Mouse (Mus musculus) kidney, embryonic 15.5 days (tissue): Measurements from ENCODE around the gene Zfp747. TPM values are rescaled to one million over a fixed set of nuclear protein-coding genes. Genes with fewer than 3 reads are reported as not detected.
A peak's percentile ranks its signal among the peaks of the same experiment; 100 is the strongest.
"Not testable (repeated sequence)": the region's sequence is repeated elsewhere in the genome, so short reads cannot be mapped to it uniquely, and the experiment has no call there.

Experiments used
- ATAC-seq: fragments of 200-750 bp; cut with Nextera tagmentation; replicated peaks from 2 replicates; pipeline ENCODE4 v1.8.0; 2017; ENCODE audit warnings: moderate TSS enrichment; ENCODE audit not compliant: low FRiP score
- H3K27ac ChIP-seq: fragments of 300-500 bp; sonication (generic); 2 replicates; pipeline ENCODE4 v1.5.1; 2015; ENCODE audit warnings: mild to moderate bottlenecking, inconsistent platforms
- H3K27me3 ChIP-seq: fragments of 300-500 bp; sonication (generic); 2 replicates; pipeline ENCODE4 v1.6.1; 2015; ENCODE audit warnings: inconsistent platforms
- H3K36me3 ChIP-seq: fragments of 300-500 bp; sonication (generic); 2 replicates; pipeline ENCODE4 v1.6.1; 2015; ENCODE audit warnings: inconsistent platforms
- H3K4me1 ChIP-seq: fragments of 300-500 bp; sonication (generic); 2 replicates; pipeline ENCODE4 v1.6.1; 2015; ENCODE audit warnings: inconsistent platforms
- H3K4me2 ChIP-seq: fragments of 300-500 bp; sonication (generic); 2 replicates; pipeline ENCODE4 v1.6.1; 2015; ENCODE audit warnings: moderate library complexity, mild to moderate bottlenecking, inconsistent platforms
- H3K4me3 ChIP-seq: fragments of 300-500 bp; sonication (generic); replicated peaks from 2 replicates; pipeline ENCODE4 v1.5.1; 2015; ENCODE audit warnings: mild to moderate bottlenecking, inconsistent platforms
- H3K9ac ChIP-seq: fragments of 300-500 bp; sonication (generic); 2 replicates; pipeline ENCODE4 v1.6.1; 2015; ENCODE audit warnings: mild to moderate bottlenecking, inconsistent platforms
- H3K9me3 ChIP-seq: fragments of 300-500 bp; sonication (generic); replicated peaks from 2 replicates; pipeline ENCODE4 v1.6.1; 2016; ENCODE audit warnings: inconsistent platforms
- WGBS: fragments of 180-500 bp; shearing (Covaris S2); methylation state at CpG from one replicate; pipeline ENCODE4 v1.1.7; 2015; ENCODE audit warnings: mixed read lengths; 5-methylcytosine and 5-hydroxymethylcytosine counted together
- polyA plus RNA-seq: library from polyadenylated mRNA; unstranded; fragments of >200 nt; fragmentation: Nextera tagmentation; extraction: Ambion mirVana; gene quantifications from 2 replicates; pipeline ENCODE4 v1.2.1, GENCODE M21; 2015

The Zfp747 gene
- polyA plus RNA-seq, 1 experiment from 2014 or later, result 10.7 TPM

DNA sequence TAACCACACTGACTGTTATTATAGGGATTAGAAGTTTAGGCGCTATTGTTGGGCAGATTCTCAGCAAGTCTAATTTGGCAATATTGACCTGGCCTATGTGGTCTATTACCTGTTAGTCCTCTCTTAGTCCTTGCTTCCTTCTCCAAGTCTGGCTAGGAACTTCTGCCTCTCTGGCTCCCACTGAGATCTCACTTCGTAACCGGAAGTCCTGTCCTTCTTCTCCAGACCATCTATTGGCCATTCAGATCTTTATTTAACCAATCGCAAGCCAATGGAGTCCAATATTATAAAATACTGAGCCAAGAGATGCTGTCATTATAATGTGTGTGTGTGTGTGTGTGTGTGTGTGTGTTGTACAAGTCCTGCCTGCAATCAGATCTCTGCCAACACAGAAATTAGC lies 11.7 kb downstream of the Zfp747 start:
- Histone ChIP-seq H3K27ac (no peak overlapping the region), H3K4me3 (peak overlapping the region; percentile 43), H3K9ac (no peak overlapping the region), H3K4me2 (peak overlapping the region; percentile 80), H3K4me1 (peaks cover 7% of the 10 kb centered on the region; the same call in 1 of the 2 replicates), H3K36me3 (no peaks in the 10 kb centered on the region), H3K27me3 (peaks cover 39% of the 10 kb centered on the region), H3K9me3 (no peaks in the 10 kb centered on the region)
- 62% methylated on average over 4 of the region's 4 CpGs for WGBS
- ATAC-seq, result no peak

- no peak; the same call in 1 of the 2 replicates for ATAC-seq
- H3K27ac ChIP-seq, result no peak overlapping the region
- peaks cover 39% of the 10 kb centered on the region for H3K27me3 ChIP-seq
- peaks cover 7% of the 10 kb centered on the region; the same call in 1 of the 2 replicates for H3K4me1 ChIP-seq
- peak overlapping the region; percentile 43 for H3K4me3 ChIP-seq
- WGBS, result 2% methylated on average over 24 of the region's 24 CpGs
- H3K9ac ChIP-seq, result peak overlapping the region; percentile 54
- H3K4me2 ChIP-seq, result peak overlapping the region; percentile 80
- no peaks in the 10 kb centered on the region for H3K36me3 ChIP-seq
- no peaks in the 10 kb centered on the region for H3K9me3 ChIP-seq
These were observed 12.4 kb downstream of the Zfp747 start for GRCm38 (mm10) chr7:127363475-127363921.

- H3K36me3 ChIP-seq, ATAC-seq, H3K4me1 ChIP-seq, H3K9ac ChIP-seq, H3K27ac ChIP-seq, H3K9me3 ChIP-seq: not testable (repeated sequence)
- peak overlapping the region; percentile 51 for H3K4me2 ChIP-seq
- H3K27me3 ChIP-seq, result peaks cover 43% of the 10 kb centered on the region
- WGBS, result 24% methylated on average over 13 of the region's 13 CpGs
- 0 out of 2 replicates have a peak overlapping the region, but pooled peaks have one; percentile 23 for H3K4me3 ChIP-seq
These were observed 13.4 kb downstream of the Zfp747 start for GRCm38 (mm10) chr7:127362418-127362817.

- peaks cover 50% of the 10 kb centered on the region for H3K27me3 ChIP-seq
- no peak overlapping the region for H3K4me3 ChIP-seq
- 47% methylated on average over 13 of the region's 13 CpGs for WGBS
- no peak for ATAC-seq
- no peaks in the 10 kb centered on the region for H3K9me3 ChIP-seq
- no peak overlapping the region for H3K9ac ChIP-seq
- H3K4me2 ChIP-seq, result no peak overlapping the region
- no peak overlapping the region for H3K27ac ChIP-seq
- H3K36me3 ChIP-seq, result no peaks in the 10 kb centered on the region
- peaks cover 7% of the 10 kb centered on the region; the same call in 1 of the 2 replicates for H3K4me1 ChIP-seq
These were observed 14.4 kb downstream of the Zfp747 start for GRCm38 (mm10) chr7:127361449-127361848.

DNA sequence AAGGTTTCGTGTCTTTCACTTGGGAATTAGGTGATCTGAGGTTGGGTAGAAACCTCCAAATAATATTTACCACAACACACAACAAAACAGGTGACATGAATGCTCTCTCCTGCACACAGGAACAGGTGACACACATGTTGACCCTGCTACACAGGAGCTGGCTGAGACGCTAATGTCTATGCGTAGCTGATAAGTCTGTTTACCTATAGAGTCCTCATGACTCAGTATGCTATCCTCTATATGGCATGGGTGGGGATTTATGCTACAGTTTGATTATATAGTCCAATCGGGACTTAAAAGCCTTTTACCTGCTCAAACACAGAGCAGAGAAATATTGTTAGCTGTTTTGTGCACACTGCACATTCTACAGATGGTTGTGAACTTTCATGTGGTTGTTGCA lies 15.6 kb downstream of the Zfp747 start:
- H3K4me3 ChIP-seq, result no peak overlapping the region
- 75% methylated on average over 4 of the region's 4 CpGs for WGBS

DNA sequence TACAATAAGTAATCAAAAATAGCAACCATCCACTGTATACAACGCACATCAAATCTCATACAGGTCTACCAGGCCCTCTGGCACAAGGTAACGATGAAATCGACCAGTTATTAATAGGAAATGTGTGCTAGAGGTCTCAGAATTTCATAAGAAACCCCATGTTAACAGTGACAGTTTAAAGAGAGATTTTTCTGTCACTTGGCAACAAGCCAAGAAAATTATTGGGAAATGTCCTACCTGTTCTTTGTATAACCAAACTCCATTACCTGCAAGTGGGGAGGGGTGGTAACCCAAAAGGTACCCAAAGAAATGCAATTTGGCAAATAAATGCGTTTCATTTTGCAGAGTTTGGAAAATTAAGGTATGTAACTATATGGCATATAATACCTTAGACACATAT lies 17.4 kb downstream of the Zfp747 start:
- Histone ChIP-seq H3K4me3 (no peak overlapping the region), H3K4me1 (peaks cover 3% of the 10 kb centered on the region; the same call in 1 of the 2 replicates), H3K4me2 (no peak overlapping the region), H3K9me3 (no peaks in the 10 kb centered on the region), H3K27ac (no peak overlapping the region), H3K27me3 (peaks cover 39% of the 10 kb centered on the region), H3K36me3 (no peaks in the 10 kb centered on the region), H3K9ac (no peak overlapping the region)
- ATAC-seq, result no peak
- whole genome bisulfite sequencing, result 77% methylated on average over 4 of the region's 4 CpGs

More for the DNA sequence above, 15.6 kb downstream of the Zfp747 start:
- H3K4me1 ChIP-seq, result peaks cover 7% of the 10 kb centered on the region; the same call in 1 of the 2 replicates
- no peaks in the 10 kb centered on the region for H3K9me3 ChIP-seq
- peaks cover 50% of the 10 kb centered on the region for H3K27me3 ChIP-seq
- H3K4me2 ChIP-seq, result no peak overlapping the region
- no peak overlapping the region for H3K27ac ChIP-seq
- H3K36me3 ChIP-seq, result no peaks in the 10 kb centered on the region
- no peak for ATAC-seq
- no peak overlapping the region for H3K9ac ChIP-seq

DNA sequence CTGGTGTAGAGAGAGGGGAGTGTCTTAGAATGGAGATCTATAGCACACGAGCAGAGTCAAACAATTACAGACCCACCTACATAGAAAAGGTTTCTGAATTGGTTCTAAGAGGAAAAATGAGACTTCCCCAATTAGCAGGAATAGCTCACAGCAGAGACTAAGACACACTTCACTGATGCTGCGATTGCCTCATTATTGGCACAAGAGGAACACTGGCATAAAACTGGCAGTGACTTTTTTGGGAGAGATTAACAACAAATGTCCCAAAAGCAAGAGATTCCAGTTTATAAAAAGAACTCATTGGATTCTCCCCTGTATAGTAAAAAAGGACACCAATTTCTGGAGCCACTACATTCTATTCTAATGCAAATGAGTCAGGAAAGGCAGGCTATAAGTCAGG lies 18.0 kb downstream of the Zfp747 start:
- H3K36me3 ChIP-seq, result no peaks in the 10 kb centered on the region
- no peak for ATAC-seq
- 64% methylated on average over 2 of the region's 2 CpGs for WGBS
- H3K9ac ChIP-seq, result no peak overlapping the region
- no peak overlapping the region for H3K4me3 ChIP-seq
- no peak overlapping the region for H3K27ac ChIP-seq
- H3K27me3 ChIP-seq, result peaks cover 36% of the 10 kb centered on the region
- H3K4me2 ChIP-seq, result no peak overlapping the region
- no peaks in the 10 kb centered on the region for H3K9me3 ChIP-seq
- H3K4me1 ChIP-seq, result no peaks in the 10 kb centered on the region

- no peak for ATAC-seq
- H3K9me3 ChIP-seq, result no peaks in the 10 kb centered on the region
- peaks cover 25% of the 10 kb centered on the region for H3K27me3 ChIP-seq
- 61% methylated on average over 3 of the region's 3 CpGs for WGBS
- no peak overlapping the region for H3K9ac ChIP-seq
- no peaks in the 10 kb centered on the region for H3K36me3 ChIP-seq
- H3K4me2 ChIP-seq, result no peak overlapping the region
- no peak overlapping the region for H3K4me3 ChIP-seq
- H3K27ac ChIP-seq, result no peak overlapping the region
- H3K4me1 ChIP-seq, result no peaks in the 10 kb centered on the region
These were observed 20.1 kb downstream of the Zfp747 start for GRCm38 (mm10) chr7:127355796-127356195.

- Histone ChIP-seq H3K9ac (no peak overlapping the region), H3K27ac (no peak overlapping the region), H3K4me1 (peaks cover 11% of the 10 kb centered on the region), H3K36me3 (no peaks in the 10 kb centered on the region), H3K9me3 (no peaks in the 10 kb centered on the region), H3K27me3 (peaks cover under 1% of the 10 kb centered on the region; the same call in 1 of the 2 replicates), H3K4me2 (no peak overlapping the region), H3K4me3 (no peak overlapping the region)
- ATAC-seq, result no peak
- 88% methylated on average over 5 of the region's 5 CpGs for WGBS
These were observed 24.4 kb downstream of the Zfp747 start for GRCm38 (mm10) chr7:127351230-127352004.

DNA sequence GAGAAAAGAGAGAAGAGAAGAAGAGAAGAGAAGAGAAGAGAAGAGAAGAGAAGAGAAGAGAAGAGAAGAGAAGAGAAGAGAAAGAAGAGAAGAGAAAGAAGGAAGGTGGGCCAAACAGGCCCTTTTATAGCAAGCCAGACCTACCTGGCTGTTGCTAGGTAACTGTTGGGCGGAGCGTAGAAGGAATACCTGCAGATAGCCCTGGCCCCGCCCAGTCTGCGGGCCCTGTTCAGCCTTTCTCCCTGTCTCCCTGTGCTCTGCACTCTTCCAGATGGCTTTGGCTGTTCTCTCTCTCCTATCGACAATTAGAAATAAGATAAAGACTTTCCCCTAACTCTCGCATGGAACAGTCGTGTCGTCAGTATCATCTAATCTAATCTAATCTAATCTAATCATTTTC lies 29.2 kb downstream of the Zfp747 start:
- H3K4me3 ChIP-seq, result peak overlapping the region; percentile 85
- H3K9me3 ChIP-seq, result no peaks in the 10 kb centered on the region
- H3K27ac ChIP-seq, result peak overlapping the region; percentile 99; the same call in 1 of the 2 replicates
- no peak for ATAC-seq
- peaks cover 38% of the 10 kb centered on the region for H3K4me1 ChIP-seq
- H3K4me2 ChIP-seq, result peak overlapping the region; percentile 83
- H3K36me3 ChIP-seq, result peaks cover 24% of the 10 kb centered on the region
- no peak overlapping the region; the same call in 1 of the 2 replicates for H3K9ac ChIP-seq
- WGBS, result 17% methylated on average over 8 of the region's 8 CpGs
- H3K27me3 ChIP-seq, result no peaks in the 10 kb centered on the region

DNA sequence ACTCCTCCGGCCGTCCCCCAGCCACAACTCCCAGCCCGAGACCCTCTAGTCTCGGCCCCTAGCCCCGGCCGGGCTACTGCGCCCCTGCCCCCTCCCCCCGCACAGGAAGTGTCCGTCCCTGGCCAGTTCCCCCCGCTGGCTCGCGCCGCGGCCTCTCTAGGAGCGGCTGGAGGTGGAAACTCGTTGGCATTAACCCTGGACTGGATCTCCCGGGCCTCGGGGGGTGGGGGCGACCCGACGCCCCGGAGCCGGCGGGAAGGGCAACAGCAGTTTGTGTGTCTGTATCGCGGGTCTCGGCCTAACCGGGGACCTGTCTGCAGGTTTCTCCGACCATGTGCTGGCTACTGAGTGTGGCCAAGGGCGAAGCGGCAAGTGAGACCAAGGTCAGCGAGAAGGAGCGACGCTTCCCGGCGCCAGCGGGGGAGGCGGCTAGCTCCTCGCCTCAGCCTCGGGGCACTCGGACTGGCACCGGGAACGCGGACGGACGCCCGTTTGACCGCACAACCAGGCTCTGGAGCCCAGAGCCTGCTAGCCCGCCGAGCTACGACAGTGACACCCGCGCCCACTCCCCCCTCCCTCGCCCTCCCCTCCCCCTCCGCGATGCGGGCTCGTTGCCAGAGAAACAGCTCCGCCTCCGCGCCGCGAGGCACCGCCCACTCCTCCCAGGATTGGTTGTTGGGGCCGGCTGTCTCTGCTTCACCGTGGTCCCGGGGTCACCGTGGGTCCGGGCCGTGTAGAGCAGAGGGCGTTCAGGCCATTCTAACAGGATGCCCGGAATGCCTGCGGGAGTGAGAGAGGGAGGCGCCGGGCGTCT lies 30.1 kb downstream of the Zfp747 start, which contains the start of gene Zfp768:
Zfp768 (minus strand) TSS at position 78 of the 814 bp plus-strand sequence.
- Histone ChIP-seq H3K27me3 (no peaks in the 10 kb centered on the region), H3K4me1 (peaks cover 43% of the 10 kb centered on the region), H3K36me3 (peaks cover 31% of the 10 kb centered on the region), H3K9me3 (no peaks in the 10 kb centered on the region), H3K9ac (peak within 1 kb of the TSS; percentile 91), H3K4me2 (peak within 1 kb of the TSS; percentile 83), H3K27ac (peak within 1 kb of the TSS; percentile 99), H3K4me3 (peak within 1 kb of the TSS; percentile 85)
- ATAC-seq, result peak; percentile 93
- under 1% methylated on average over 75 of the region's 76 CpGs for WGBS

DNA sequence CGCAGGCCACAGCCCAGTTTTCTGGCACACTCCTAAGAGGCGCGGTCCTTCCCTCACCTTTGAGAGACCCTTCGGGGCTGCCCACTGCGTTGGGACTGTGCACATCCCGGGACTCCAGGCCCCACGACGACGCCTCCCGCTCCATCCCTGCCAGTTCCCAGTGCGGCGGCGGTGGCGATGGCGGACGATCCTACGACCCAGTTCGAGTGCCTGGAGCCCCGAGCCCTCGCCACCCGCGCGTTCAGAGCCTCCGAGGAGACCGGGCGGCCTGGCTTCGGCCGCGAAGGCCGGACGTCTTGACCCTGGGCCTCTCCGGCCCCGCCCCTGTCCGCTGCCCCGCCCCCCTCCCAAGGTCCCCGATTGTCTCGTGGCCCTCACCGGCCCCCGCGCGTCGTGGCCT lies 30.8 kb downstream of the Zfp747 start:
- peak overlapping the region; percentile 83 for H3K4me2 ChIP-seq
- no peaks in the 10 kb centered on the region for H3K27me3 ChIP-seq
- peak overlapping the region; percentile 85 for H3K4me3 ChIP-seq
- H3K36me3 ChIP-seq, result peaks cover 31% of the 10 kb centered on the region
- H3K27ac ChIP-seq, result peak overlapping the region; percentile 99
- H3K9me3 ChIP-seq, result no peaks in the 10 kb centered on the region
- peak overlapping the region; percentile 91 for H3K9ac ChIP-seq
- H3K4me1 ChIP-seq, result peaks cover 43% of the 10 kb centered on the region
- under 1% methylated on average over 41 of the region's 42 CpGs for WGBS
- peak; percentile 65 for ATAC-seq
